Mouse (Mus musculus) embryonic facial prominence, embryonic 10.5 days (tissue): ENCODE data around the gene Nav3. TPM values are rescaled to one million over a fixed set of nuclear protein-coding genes. Genes with fewer than 3 reads are reported as not detected.

Experiments
- DNase-seq: peaks from one replicate; pipeline ENCODE4 v3.0.0-alpha.2; 2017; ENCODE audit warnings: low spot score
- H3K27ac ChIP-seq: fragments of 300-500 bp; sonication (generic); replicated peaks from 2 replicates; pipeline ENCODE4 v1.5.1; 2016; ENCODE audit warnings: mild to moderate bottlenecking
- H3K27me3 ChIP-seq: fragments of 300-500 bp; sonication (generic); replicated peaks from 2 replicates; pipeline ENCODE4 v1.6.1; 2016; ENCODE audit warnings: low read depth, mild to moderate bottlenecking; ENCODE audit not compliant: poor library complexity, severe bottlenecking
- H3K36me3 ChIP-seq: fragments of 300-500 bp; sonication (generic); replicated peaks from 2 replicates; pipeline ENCODE4 v1.6.1; 2016; ENCODE audit warnings: mild to moderate bottlenecking, moderate library complexity
- H3K4me1 ChIP-seq: fragments of 300-500 bp; sonication (generic); 2 replicates; pipeline ENCODE4 v1.6.1; 2016
- H3K4me3 ChIP-seq: fragments of 300-500 bp; sonication (generic); 2 replicates; pipeline ENCODE4 v1.5.1; 2016; ENCODE audit warnings: mild to moderate bottlenecking, moderate library complexity
- H3K9me3 ChIP-seq: fragments of 300-500 bp; sonication (generic); 2 replicates; pipeline ENCODE4 v1.6.1; 2016; ENCODE audit warnings: mild to moderate bottlenecking
- WGBS: fragments of 180-500 bp; shearing (Covaris S2); methylation state at CpG from one replicate; pipeline ENCODE4 v1.1.7; 2016; 5-methylcytosine and 5-hydroxymethylcytosine counted together
- polyA plus RNA-seq: library from polyadenylated mRNA; unstranded; fragments of >200 nt; fragmentation: Nextera tagmentation; extraction: Ambion mirVana; gene quantifications from 2 replicates; pipeline ENCODE4 v1.2.1, GENCODE M21; 2016

Gene Nav3
- polyA plus RNA-seq, 1 experiment from 2014 or later = 2.1 TPM

- Histone ChIP-seq H3K27me3 (no peaks in the 10 kb centered on the region), H3K4me1 (no peaks in the 10 kb centered on the region), H3K9me3 (no peaks in the 10 kb centered on the region), H3K27ac (no peak overlapping the region), H3K36me3 (no peaks in the 10 kb centered on the region), H3K4me3 (no peak overlapping the region)
- DNase-seq = no peak
- WGBS = 86% methylated on average over 2 of the region's 2 CpGs
These were observed 737.2 kb downstream of the Nav3 start for GRCm38 (mm10) chr10:109718808-109719207.

- Histone ChIP-seq H3K4me1 (no peaks in the 10 kb centered on the region), H3K27ac (no peak overlapping the region), H3K9me3 (no peaks in the 10 kb centered on the region), H3K4me3 (no peak overlapping the region), H3K36me3 (no peaks in the 10 kb centered on the region), H3K27me3 (no peaks in the 10 kb centered on the region)
- DNase-seq = no peak
- WGBS = 70% methylated on average over 5 of the region's 5 CpGs
These were observed 737.6 kb downstream of the Nav3 start for GRCm38 (mm10) chr10:109718390-109718789.

GRCm38 (mm10) chr10:109713001-109713400 lies 743.0 kb downstream of the Nav3 start:
- WGBS = 46% methylated on average over 5 of the region's 5 CpGs
- Histone ChIP-seq H3K27me3 (no peaks in the 10 kb centered on the region), H3K36me3 (no peaks in the 10 kb centered on the region), H3K4me3 (no peak overlapping the region), H3K9me3 (no peaks in the 10 kb centered on the region), H3K27ac (no peak overlapping the region), H3K4me1 (no peaks in the 10 kb centered on the region)
- DNase-seq = peak; percentile 12

- Histone ChIP-seq H3K4me3 (no peak overlapping the region), H3K27me3 (no peaks in the 10 kb centered on the region), H3K36me3 (no peaks in the 10 kb centered on the region), H3K27ac (no peak overlapping the region), H3K4me1 (no peaks in the 10 kb centered on the region), H3K9me3 (no peaks in the 10 kb centered on the region)
- DNase-seq = no peak
- WGBS = 68% methylated on average over 3 of the region's 3 CpGs
These were observed 756.2 kb downstream of the Nav3 start for GRCm38 (mm10) chr10:109699771-109700335.

GRCm38 (mm10) chr10:109690564-109690963 lies 765.4 kb downstream of the Nav3 start:
- Histone ChIP-seq H3K36me3 (no peaks in the 10 kb centered on the region), H3K27me3 (no peaks in the 10 kb centered on the region), H3K4me1 (no peaks in the 10 kb centered on the region), H3K9me3 (no peaks in the 10 kb centered on the region), H3K4me3 (no peak overlapping the region), H3K27ac (no peak overlapping the region)
- WGBS = 79% methylated on average over 3 of the region's 3 CpGs
- no peak for DNase-seq

- WGBS = 42% methylated on average over 27 of the region's 27 CpGs
- H3K36me3 ChIP-seq = no peaks in the 10 kb centered on the region
- DNase-seq = peak; percentile 57
- no peaks in the 10 kb centered on the region for H3K9me3 ChIP-seq
- peak overlapping the region; percentile 44 for H3K27ac ChIP-seq
- H3K4me3 ChIP-seq = peak overlapping the region; percentile 29; the same call in 1 of the 2 replicates
- H3K4me1 ChIP-seq = no peaks in the 10 kb centered on the region
- no peaks in the 10 kb centered on the region for H3K27me3 ChIP-seq
These were observed 771.6 kb downstream of the Nav3 start for GRCm38 (mm10) chr10:109684109-109685056.

- no peaks in the 10 kb centered on the region for H3K9me3 ChIP-seq
- DNase-seq = no peak
- no peaks in the 10 kb centered on the region for H3K36me3 ChIP-seq
- WGBS = 89% methylated on average over 2 of the region's 2 CpGs
- H3K4me3 ChIP-seq = no peak overlapping the region
- no peaks in the 10 kb centered on the region for H3K27me3 ChIP-seq
- H3K4me1 ChIP-seq = no peaks in the 10 kb centered on the region
- H3K27ac ChIP-seq = no peak overlapping the region
These were observed 783.1 kb downstream of the Nav3 start for GRCm38 (mm10) chr10:109672896-109673295.

- no peak for DNase-seq
- WGBS = 88% methylated on average over 4 of the region's 4 CpGs
These were observed 788.6 kb downstream of the Nav3 start for GRCm38 (mm10) chr10:109667453-109667852.

GRCm38 (mm10) chr10:109664629-109665317 lies 791.2 kb downstream of the Nav3 start:
- 40% methylated on average over 14 of the region's 14 CpGs for WGBS
- Histone ChIP-seq H3K4me1 (0 out of 2 replicates have a peak, but pooled peaks cover 8% of the 10 kb centered on the region), H3K27ac (no peak overlapping the region), H3K4me3 (0 out of 2 replicates have a peak overlapping the region, but pooled peaks have one; percentile 21), H3K36me3 (no peaks in the 10 kb centered on the region), H3K9me3 (no peaks in the 10 kb centered on the region), H3K27me3 (no peaks in the 10 kb centered on the region)
- DNase-seq = peak; percentile 78

More at GRCm38 (mm10) chr10:109667453-109667852, 788.6 kb downstream of the Nav3 start:
- Histone ChIP-seq H3K27ac (no peak overlapping the region), H3K36me3 (no peaks in the 10 kb centered on the region), H3K9me3 (no peaks in the 10 kb centered on the region), H3K4me3 (no peak overlapping the region), H3K27me3 (no peaks in the 10 kb centered on the region), H3K4me1 (0 out of 2 replicates have a peak, but pooled peaks cover 8% of the 10 kb centered on the region)

- Histone ChIP-seq H3K4me1 (no peaks in the 10 kb centered on the region), H3K27ac (no peak overlapping the region), H3K36me3 (no peaks in the 10 kb centered on the region), H3K27me3 (no peaks in the 10 kb centered on the region), H3K9me3 (no peaks in the 10 kb centered on the region), H3K4me3 (no peak overlapping the region)
- 74% methylated on average over 7 of the region's 7 CpGs for whole genome bisulfite sequencing
- DNase-seq = no peak
These were observed 804.5 kb downstream of the Nav3 start for GRCm38 (mm10) chr10:109651516-109651915.

GRCm38 (mm10) chr10:109643598-109643997 lies 812.4 kb downstream of the Nav3 start:
- no peak for DNase-seq
- Histone ChIP-seq H3K27me3 (no peaks in the 10 kb centered on the region), H3K9me3 (no peaks in the 10 kb centered on the region), H3K27ac (no peak overlapping the region), H3K36me3 (no peaks in the 10 kb centered on the region), H3K4me1 (no peaks in the 10 kb centered on the region), H3K4me3 (no peak overlapping the region)
- WGBS = 97% methylated on average over 3 of the region's 3 CpGs

GRCm38 (mm10) chr10:109641806-109642205 lies 814.2 kb downstream of the Nav3 start:
- Histone ChIP-seq H3K36me3 (no peaks in the 10 kb centered on the region), H3K27ac (no peak overlapping the region), H3K9me3 (no peaks in the 10 kb centered on the region), H3K27me3 (no peaks in the 10 kb centered on the region), H3K4me1 (no peaks in the 10 kb centered on the region), H3K4me3 (no peak overlapping the region)
- 88% methylated on average over 7 of the region's 7 CpGs for WGBS
- DNase-seq = no peak
